Mouse (Mus musculus) liver, postnatal 0 days (tissue): ENCODE results near the gene Ube4a. TPM values are rescaled to one million over a fixed set of nuclear protein-coding genes. Genes with fewer than 3 reads are reported as not detected.

Experiments
- ATAC-seq: fragments of 200-750 bp; cut with Nextera tagmentation; 2 replicates; pipeline ENCODE4 v1.8.0; 2017; ENCODE audit warnings: mild to moderate bottlenecking, moderate library complexity
- DNase-seq: peaks from one replicate; pipeline ENCODE4 v3.0.0-alpha.2; 2016
- H3K27ac ChIP-seq: fragments of 300-500 bp; sonication (generic); 2 replicates; pipeline ENCODE4 v1.5.1; 2014; ENCODE audit warnings: antibody characterized with exemption, moderate library complexity, mild to moderate bottlenecking, low read depth
- H3K27me3 ChIP-seq: fragments of 300-500 bp; sonication (generic); 2 replicates; pipeline ENCODE4 v1.6.1; 2014; ENCODE audit warnings: low read length, control low read depth, mixed read lengths; ENCODE audit not compliant: insufficient read depth
- H3K36me3 ChIP-seq: fragments of 300-500 bp; sonication (generic); replicated peaks from 2 replicates; pipeline ENCODE4 v1.6.1; 2014; ENCODE audit warnings: mild to moderate bottlenecking, control low read depth, low read length, moderate library complexity, mixed read lengths; ENCODE audit not compliant: insufficient read depth
- H3K4me1 ChIP-seq: fragments of 300-500 bp; sonication (generic); 2 replicates; pipeline ENCODE4 v1.6.1; 2014; ENCODE audit warnings: antibody characterized with exemption, mild to moderate bottlenecking, control low read depth; ENCODE audit not compliant: insufficient read depth
- H3K4me2 ChIP-seq: fragments of 300-500 bp; sonication (generic); 2 replicates; pipeline ENCODE4 v1.6.1; 2014; ENCODE audit warnings: low read depth, mild to moderate bottlenecking, low read length, moderate library complexity, mixed read lengths
- H3K4me3 ChIP-seq: fragments of 300-500 bp; sonication (generic); 2 replicates; pipeline ENCODE4 v1.5.1; 2014; ENCODE audit warnings: low read depth, low read length
- H3K9ac ChIP-seq: fragments of 300-500 bp; sonication (generic); replicated peaks from 2 replicates; pipeline ENCODE4 v1.6.1; 2014; ENCODE audit warnings: mild to moderate bottlenecking, moderate library complexity
- H3K9me3 ChIP-seq: fragments of 300-500 bp; sonication (generic); 2 replicates; pipeline ENCODE4 v1.6.1; 2016; ENCODE audit warnings: mild to moderate bottlenecking, control low read depth, low read length, mixed read lengths
- CTCF ChIP-seq: sonication (generic); IDR thresholded peaks from 2 replicates; pipeline ENCODE4 v1.5.1; 2016; ENCODE audit warnings: antibody characterized with exemption, low read depth
- EP300 ChIP-seq: IDR thresholded peaks from 2 replicates; pipeline ENCODE4 v1.6.1; 2016; ENCODE audit warnings: antibody characterized with exemption, low read depth, mild to moderate bottlenecking
- WGBS: fragments of 180-500 bp; shearing (Covaris S2); extraction: QIAGEN DNeasy Blood & Tissue Kit; methylation state at CpG from one replicate; pipeline ENCODE4 v1.1.7; 2014; ENCODE audit not compliant: insufficient replicate concordance; 5-methylcytosine and 5-hydroxymethylcytosine counted together
- polyA plus RNA-seq: library from polyadenylated mRNA; unstranded; fragments of >200 nt; fragmentation: Nextera tagmentation; extraction: Ambion mirVana; gene quantifications from 2 replicates; pipeline ENCODE4 v1.2.1, GENCODE M21; 2015

The Ube4a gene
- polyA plus RNA-seq, 1 experiment from 2014 or later = 7.5 TPM

- Histone ChIP-seq H3K27me3 (no peaks in the 10 kb centered on the region), H3K27ac (peak within 1 kb of the TSS; percentile 97), H3K4me1 (peaks cover 13% of the 10 kb centered on the region; the same call in 1 of the 2 replicates), H3K36me3 (no peaks in the 10 kb centered on the region), H3K4me3 (peak within 1 kb of the TSS; percentile 98), H3K9ac (peak within 1 kb of the TSS; percentile 99), H3K9me3 (no peaks in the 10 kb centered on the region), H3K4me2 (peak within 1 kb of the TSS; percentile 80)
- peak; percentile 93 for TF ChIP-seq EP300
- no peak for TF ChIP-seq CTCF
- DNase-seq (peak; percentile 86), ATAC-seq (peak; percentile 89)
- under 1% methylated on average over 48 of the region's 48 CpGs for WGBS
These were observed 44.9 kb downstream of the Ube4a start, which contains the start of gene Atp5l for GRCm38 (mm10) chr9:44920374-44921122. Gene Atp5l (minus strand): TSS chr9:44920742.

DNA sequence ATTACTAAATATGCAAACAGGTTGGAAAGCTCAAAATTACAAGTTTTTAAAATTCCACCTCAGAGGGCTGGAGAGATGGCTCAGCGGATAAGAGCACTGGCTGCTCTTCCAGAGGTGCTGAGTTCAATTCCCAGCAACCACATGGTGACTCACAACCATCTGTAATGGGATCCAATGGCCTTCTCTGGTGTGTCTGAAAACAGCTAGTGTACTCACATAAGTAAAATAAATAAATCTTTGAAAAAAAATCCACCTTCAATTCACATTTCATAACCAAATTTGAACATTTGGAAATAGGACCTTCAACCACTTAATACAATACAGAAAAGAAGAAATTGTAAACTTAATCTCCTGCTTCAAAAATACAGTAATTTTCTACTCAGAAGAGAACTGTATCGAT, 45.8 kb downstream of the Ube4a start:
- H3K9ac ChIP-seq = peak overlapping the region; percentile 99
- 28% methylated on average over 2 of the region's 2 CpGs for WGBS
- DNase-seq = no peak
- peaks cover 13% of the 10 kb centered on the region; the same call in 1 of the 2 replicates for H3K4me1 ChIP-seq
- H3K4me3 ChIP-seq = peak overlapping the region; percentile 98
- H3K27me3 ChIP-seq = no peaks in the 10 kb centered on the region
- H3K4me2 ChIP-seq = peak overlapping the region; percentile 80
- TF ChIP-seq EP300 (no peak), CTCF (no peak)
- H3K9me3 ChIP-seq = no peaks in the 10 kb centered on the region
- peak overlapping the region; percentile 97 for H3K27ac ChIP-seq
- no peak for ATAC-seq
- no peaks in the 10 kb centered on the region for H3K36me3 ChIP-seq

DNA sequence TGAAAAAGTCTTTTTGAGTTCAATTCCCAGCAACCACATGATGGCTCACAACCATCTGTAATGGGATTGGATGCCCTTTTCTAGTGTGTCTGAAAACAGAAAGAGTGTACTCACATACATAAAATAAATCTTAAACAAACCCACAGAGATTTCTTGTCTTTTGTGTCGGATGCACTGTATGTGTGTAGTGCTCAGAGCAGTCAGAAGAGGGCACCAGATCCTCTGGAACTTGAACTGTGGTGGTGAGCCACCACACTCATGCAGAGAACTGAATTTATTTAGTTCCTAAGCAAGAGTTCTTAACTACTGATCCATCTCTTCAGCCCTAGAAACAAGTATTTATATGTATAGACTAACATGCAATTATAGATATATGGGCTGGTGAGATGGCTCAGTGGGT, 49.2 kb downstream of the Ube4a start:
- ATAC-seq (no peak), DNase-seq (peak; percentile 51)
- no peak overlapping the region for H3K27ac ChIP-seq
- no peak for TF ChIP-seq EP300
- peak; percentile 72 for TF ChIP-seq CTCF
- H3K9me3 ChIP-seq = no peaks in the 10 kb centered on the region
- no peak overlapping the region for H3K9ac ChIP-seq
- H3K4me1 ChIP-seq = peaks cover 10% of the 10 kb centered on the region; the same call in 1 of the 2 replicates
- 40% methylated on average over 1 of the region's 1 CpGs for WGBS
- H3K27me3 ChIP-seq = no peaks in the 10 kb centered on the region
- H3K4me2 ChIP-seq = no peak overlapping the region
- H3K4me3 ChIP-seq = no peak overlapping the region
- H3K36me3 ChIP-seq = peaks cover 18% of the 10 kb centered on the region

DNA sequence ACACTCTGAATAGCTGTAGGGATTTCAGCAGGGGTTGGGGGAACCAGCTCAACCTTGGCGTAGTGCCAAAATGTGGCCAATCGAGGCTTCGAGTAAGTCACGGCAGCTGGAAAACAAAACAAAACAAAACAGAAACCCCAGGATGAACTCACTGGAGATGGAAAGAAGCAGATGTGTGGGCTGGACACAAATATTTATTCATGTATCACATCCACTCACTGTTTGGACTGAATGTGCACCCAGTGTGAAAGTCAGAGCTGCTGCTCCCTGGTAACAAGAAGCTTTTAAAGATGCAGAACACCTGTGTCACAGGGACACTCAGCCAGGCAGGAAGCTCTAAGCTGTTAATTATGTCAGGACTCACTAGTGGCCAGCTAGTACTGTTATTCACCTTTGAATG, 50.7 kb downstream of the Ube4a start:
- H3K27me3 ChIP-seq = no peaks in the 10 kb centered on the region
- peaks cover 8% of the 10 kb centered on the region; the same call in 1 of the 2 replicates for H3K4me1 ChIP-seq
- no peaks in the 10 kb centered on the region for H3K9me3 ChIP-seq
- H3K4me3 ChIP-seq = no peak overlapping the region
- WGBS = 43% methylated on average over 4 of the region's 4 CpGs
- H3K36me3 ChIP-seq = peaks cover 28% of the 10 kb centered on the region
- TF ChIP-seq CTCF (no peak), EP300 (no peak)
- DNase-seq (no peak), ATAC-seq (peak; percentile 24; the same call in 1 of the 2 replicates)
- H3K9ac ChIP-seq = no peak overlapping the region
- H3K4me2 ChIP-seq = no peak overlapping the region
- H3K27ac ChIP-seq = no peak overlapping the region

DNA sequence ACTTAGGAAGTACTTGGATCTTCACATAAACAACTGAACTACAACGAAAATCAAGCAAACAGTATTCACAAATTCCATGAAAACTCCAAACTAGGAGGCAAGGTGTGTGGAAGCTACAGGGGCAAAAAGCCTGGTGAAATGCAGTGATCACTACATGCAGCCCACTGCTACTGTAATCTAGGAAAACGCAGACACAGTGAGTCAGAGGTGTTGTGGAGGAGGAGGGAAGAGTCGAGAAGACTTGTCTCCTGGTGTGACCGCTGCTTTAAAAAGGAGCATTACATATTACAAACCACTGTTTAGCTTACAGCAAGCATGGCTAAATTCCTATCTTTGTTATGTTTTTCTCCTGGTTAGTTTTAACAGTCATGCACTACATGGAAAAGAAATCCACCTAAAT, 54.0 kb downstream of the Ube4a start:
- WGBS = 94% methylated on average over 4 of the region's 4 CpGs
- Histone ChIP-seq H3K4me2 (no peak overlapping the region), H3K36me3 (peaks cover 28% of the 10 kb centered on the region), H3K27ac (no peak overlapping the region), H3K9ac (no peak overlapping the region), H3K4me1 (no peaks in the 10 kb centered on the region; the same call in 1 of the 2 replicates), H3K27me3 (no peaks in the 10 kb centered on the region), H3K4me3 (no peak overlapping the region), H3K9me3 (no peaks in the 10 kb centered on the region)
- ATAC-seq (no peak), DNase-seq (no peak)
- TF ChIP-seq EP300 = no peak
- no peak for TF ChIP-seq CTCF

DNA sequence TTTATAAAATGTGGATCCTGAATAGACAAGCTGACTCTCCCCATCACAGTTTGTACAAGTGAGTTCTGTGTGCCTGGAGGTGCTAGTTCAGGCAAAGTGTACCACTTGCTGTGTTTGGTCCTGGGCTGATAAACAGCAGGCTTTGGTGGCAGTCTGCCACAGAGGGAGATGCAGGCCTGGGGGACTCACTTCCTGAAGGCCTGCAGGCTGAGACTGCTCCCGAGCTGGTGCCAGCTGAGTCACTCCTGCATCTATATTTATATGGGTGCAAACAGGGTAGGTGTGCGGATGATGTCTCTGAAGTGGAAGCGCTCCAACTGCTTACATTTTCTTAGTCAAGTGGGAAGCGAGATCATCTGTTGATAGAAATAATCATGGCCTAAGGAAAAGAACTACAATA, 59.8 kb downstream of the Ube4a start:
- peak; percentile 22 for DNase-seq
- no peaks in the 10 kb centered on the region for H3K9me3 ChIP-seq
- no peak overlapping the region for H3K9ac ChIP-seq
- H3K4me1 ChIP-seq = no peaks in the 10 kb centered on the region
- peaks cover 4% of the 10 kb centered on the region for H3K36me3 ChIP-seq
- no peak overlapping the region for H3K4me3 ChIP-seq
- WGBS = 52% methylated on average over 4 of the region's 4 CpGs
- no peak for TF ChIP-seq EP300
- TF ChIP-seq CTCF = no peak
- no peaks in the 10 kb centered on the region for H3K27me3 ChIP-seq
- no peak overlapping the region for H3K4me2 ChIP-seq
- no peak overlapping the region for H3K27ac ChIP-seq
- peak; percentile 79 for ATAC-seq
